8 mouse cellular contexts compared by ENCODE assay signal in genomic region chr11:77982441-77982905, GRCm38 (mm10). TPM values are rescaled to one million over a fixed set of nuclear protein-coding genes. Genes with fewer than 3 reads are reported as not detected.
DNase-seq lines count a peak whose midpoint lies in the region; ATAC-seq lines count a peak whose summit lies in the region.

Gene Phf12, plus strand, starts transcription at chr11:77982754.

- H3K36me3 ChIP-seq in hindbrain, embryonic 14.5 days (replicated peaks; ENCODE audit: control insufficient read depth, insufficient read depth): peaks cover 29% of the 10 kb centered on the region

- H3K4me2 ChIP-seq in hindbrain, embryonic 14.5 days (replicated peaks): peak within 1 kb of the TSS; percentile 95

- WGBS in hindbrain, embryonic 14.5 days: under 1% methylated on average over 55 of the region's 62 CpGs

- peak within 1 kb of the TSS; percentile 97 for H3K27ac ChIP-seq in hindbrain, embryonic 14.5 days

- H3K9ac ChIP-seq in hindbrain, embryonic 14.5 days: peak within 1 kb of the TSS; percentile 95

- H3K9me3 ChIP-seq in hindbrain, embryonic 14.5 days (ENCODE audit: control insufficient read depth, low read length): no peaks in the 10 kb centered on the region

- peaks cover 2% of the 10 kb centered on the region; the same call in 1 of the 2 replicates for H3K27me3 ChIP-seq in hindbrain, embryonic 14.5 days (ENCODE audit: control insufficient read depth, insufficient read depth, low read length)

- peak within 1 kb of the TSS; percentile 98 for H3K4me3 ChIP-seq in hindbrain, embryonic 14.5 days (replicated peaks; ENCODE audit: low read length)

- peak; percentile 99 for DNase-seq in R1 (ENCODE audit: low read depth, low spot score)
- DNase-seq in cerebellum, postnatal 25 days: peak; percentile 100
- peak; percentile 97 to 99 for DNase-seq in frontal cortex, postnatal 25 days (ENCODE audit: low spot score in 2 of 2)
- peak; percentile 99 for DNase-seq in hindbrain, embryonic 14.5 days (ENCODE audit: low spot score)
- peak; percentile 100 for DNase-seq in layer of hippocampus, postnatal 36 days
- DNase-seq in lung, postnatal 36 days: peak; percentile 99
- peak; percentile 100 for DNase-seq in retina, postnatal 1 day
- DNase-seq in urinary bladder, adult 18-20 months (ENCODE audit: low spot score in 2 of 2): peak; percentile 99

- ATAC-seq in hindbrain, embryonic 14.5 days (ENCODE audit: low FRiP score): peak; percentile 90

- peaks cover 13% of the 10 kb centered on the region for H3K4me1 ChIP-seq in hindbrain, embryonic 14.5 days (replicated peaks; ENCODE audit: control insufficient read depth, insufficient read depth, low read length)

RNA-seq across cellular contexts. Expression of gene Phf12, which starts in this region (rescaled TPM):
- polyA plus RNA-seq in hindbrain, embryonic 14.5 days (2014; fragmentation: Nextera tagmentation; extraction: Ambion mirVana): 14.2 and 15.4 TPM in 2 replicates
- total RNA-seq in layer of hippocampus, postnatal 36 days (2021): 10 to 100 TPM; 48.3 to 51.2 TPM

Comparison
In these comparisons a context has a peak if more than half of its experiments do, and no peak if none do; other contexts are left out.
1. Peak in every context shown above with its lines: DNase-seq, ATAC-seq, H3K4me3 ChIP-seq and H3K27ac ChIP-seq.